8 mouse cellular contexts compared by ENCODE assay signal in genomic region chr17:28693086-28693485, GRCm38 (mm10). TPM values are rescaled to one million over a fixed set of nuclear protein-coding genes. Genes with fewer than 3 reads are reported as not detected.
DNase-seq lines count a peak whose midpoint lies in the region; ATAC-seq lines count a peak whose summit lies in the region.

No protein-coding gene starts in this region.

- DNase-seq in heart, adult 9 months (ENCODE audit: low spot score in 2 of 2): no peak
- DNase-seq in adipocyte (ENCODE audit: low spot score): peak; percentile 77
- no peak for DNase-seq in hindbrain, embryonic 14.5 days (ENCODE audit: low spot score)
- DNase-seq in yolk sac, embryonic 10.5 days (ENCODE audit: low spot score): no peak
- no peak for DNase-seq in thymus, adult 18-20 months

- no peaks in the 10 kb centered on the region for H3K36me3 ChIP-seq in heart, embryonic 16.5 days (ENCODE audit: control insufficient read depth, insufficient read depth)
- H3K36me3 ChIP-seq in hindbrain, embryonic 14.5 days (replicated peaks; ENCODE audit: control insufficient read depth, insufficient read depth): no peaks in the 10 kb centered on the region
- no peaks in the 10 kb centered on the region for H3K36me3 ChIP-seq in midbrain, embryonic 12.5 days

- peak overlapping the region; percentile 99 for H3K4me3 ChIP-seq in heart, embryonic 16.5 days (ENCODE audit: low read length)
- peak overlapping the region; percentile 99 for H3K4me3 ChIP-seq in hindbrain, embryonic 14.5 days (replicated peaks; ENCODE audit: low read length)
- H3K4me3 ChIP-seq in midbrain, embryonic 12.5 days: peak overlapping the region; percentile 96

- H3K9me3 ChIP-seq in heart, embryonic 16.5 days (replicated peaks; ENCODE audit: control insufficient read depth, low read length): no peaks in the 10 kb centered on the region
- no peaks in the 10 kb centered on the region for H3K9me3 ChIP-seq in hindbrain, embryonic 14.5 days (ENCODE audit: control insufficient read depth, low read length)
- H3K9me3 ChIP-seq in midbrain, embryonic 12.5 days: no peaks in the 10 kb centered on the region

- H3K4me1 ChIP-seq in heart, embryonic 16.5 days (ENCODE audit: control insufficient read depth, insufficient read depth, low read length): peaks cover 45% of the 10 kb centered on the region
- H3K4me1 ChIP-seq in hindbrain, embryonic 14.5 days (replicated peaks; ENCODE audit: control insufficient read depth, insufficient read depth, low read length): peaks cover 24% of the 10 kb centered on the region
- H3K4me1 ChIP-seq in midbrain, embryonic 12.5 days: peaks cover 54% of the 10 kb centered on the region

- no peak for ATAC-seq in heart, embryonic 16.5 days (replicated peaks; ENCODE audit: extremely low read depth, insufficient read depth, low FRiP score)
- ATAC-seq in hindbrain, embryonic 14.5 days (ENCODE audit: low FRiP score): no peak
- ATAC-seq in midbrain, embryonic 12.5 days (ENCODE audit: low FRiP score, low read depth): no peak
- no peak for ATAC-seq in granulocyte monocyte progenitor cell, adult 5-6 weeks (replicated peaks; ENCODE audit: poor library complexity, severe bottlenecking)

- peak overlapping the region; percentile 65 for H3K4me2 ChIP-seq in heart, embryonic 16.5 days (ENCODE audit: low read depth, low read length)
- peak overlapping the region; percentile 77 for H3K4me2 ChIP-seq in hindbrain, embryonic 14.5 days (replicated peaks)
- H3K4me2 ChIP-seq in midbrain, embryonic 12.5 days (replicated peaks): peak overlapping the region; percentile 74

- peak overlapping the region; percentile 47 for H3K27ac ChIP-seq in heart, embryonic 16.5 days (ENCODE audit: low read length)
- no peak overlapping the region for H3K27ac ChIP-seq in hindbrain, embryonic 14.5 days
- H3K27ac ChIP-seq in midbrain, embryonic 12.5 days (replicated peaks): no peak overlapping the region

- peaks cover 3% of the 10 kb centered on the region; the same call in 1 of the 2 replicates for H3K27me3 ChIP-seq in heart, embryonic 16.5 days (ENCODE audit: control insufficient read depth, insufficient read depth, low read length)
- peaks cover 9% of the 10 kb centered on the region for H3K27me3 ChIP-seq in hindbrain, embryonic 14.5 days (ENCODE audit: control insufficient read depth, insufficient read depth, low read length)
- H3K27me3 ChIP-seq in midbrain, embryonic 12.5 days: peaks cover 18% of the 10 kb centered on the region

- WGBS in heart, embryonic 16.5 days: 36% methylated on average over 3 of the region's 3 CpGs
- whole genome bisulfite sequencing in hindbrain, embryonic 14.5 days: 51% methylated on average over 3 of the region's 3 CpGs
- WGBS in midbrain, embryonic 12.5 days: 56% methylated on average over 3 of the region's 3 CpGs

- H3K9ac ChIP-seq in heart, embryonic 16.5 days (ENCODE audit: low read length): peak overlapping the region; percentile 98
- peak overlapping the region; percentile 97 for H3K9ac ChIP-seq in hindbrain, embryonic 14.5 days
- H3K9ac ChIP-seq in midbrain, embryonic 12.5 days (replicated peaks): peak overlapping the region; percentile 95

RNA-seq across cellular contexts. Expression of gene Mapk14, which starts 2.0 kb away (rescaled TPM):
- 29.3 and 31.2 TPM in 2 replicates for polyA plus RNA-seq in heart, embryonic 16.5 days (2015; fragmentation: Nextera tagmentation; extraction: Ambion mirVana)
- 34.1 and 36.5 TPM in 2 replicates for polyA plus RNA-seq in hindbrain, embryonic 14.5 days (2014; fragmentation: Nextera tagmentation; extraction: Ambion mirVana)
- 36.6 and 40.7 TPM in 2 replicates for polyA plus RNA-seq in midbrain, embryonic 12.5 days (2016; fragmentation: Nextera tagmentation; extraction: Ambion mirVana)
- 123 and 141 TPM in 2 replicates for total RNA-seq in granulocyte monocyte progenitor cell, adult 5-6 weeks (2014; fragmentation: Nextera tagmentation)
- total RNA-seq in granulocyte monocyte progenitor cell, adult 5-6 weeks (2017): 101 and 156 TPM in 2 replicates

RNA-seq across cellular contexts. Expression of gene Slc26a8, which starts 3.1 kb away (rescaled TPM):
- polyA plus RNA-seq in heart, embryonic 16.5 days (2015; fragmentation: Nextera tagmentation; extraction: Ambion mirVana): 0.19 and 0.47 TPM in 2 replicates
- polyA plus RNA-seq in hindbrain, embryonic 14.5 days (2014; fragmentation: Nextera tagmentation; extraction: Ambion mirVana): 1.8 and 2.3 TPM in 2 replicates
- polyA plus RNA-seq in midbrain, embryonic 12.5 days (2016; fragmentation: Nextera tagmentation; extraction: Ambion mirVana): 0.68 and 0.91 TPM in 2 replicates
- total RNA-seq in granulocyte monocyte progenitor cell, adult 5-6 weeks (2014; fragmentation: Nextera tagmentation): 3.8 TPM in 1 of 2 replicates, not detected in the other
- total RNA-seq in granulocyte monocyte progenitor cell, adult 5-6 weeks (2017): 0.93 and 2.5 TPM in 2 replicates

RNA-seq across cellular contexts. Expression of gene AC170998.1, which starts 32.8 kb away (rescaled TPM):
- polyA plus RNA-seq in heart, embryonic 16.5 days (2015; fragmentation: Nextera tagmentation; extraction: Ambion mirVana): 2.0 TPM in 2 replicates
- polyA plus RNA-seq in hindbrain, embryonic 14.5 days (2014; fragmentation: Nextera tagmentation; extraction: Ambion mirVana): 0.98 and 2.0 TPM in 2 replicates
- polyA plus RNA-seq in midbrain, embryonic 12.5 days (2016; fragmentation: Nextera tagmentation; extraction: Ambion mirVana): 3.4 and 3.5 TPM in 2 replicates
- total RNA-seq in granulocyte monocyte progenitor cell, adult 5-6 weeks (2014; fragmentation: Nextera tagmentation): 10.5 and 19.9 TPM in 2 replicates
- total RNA-seq in granulocyte monocyte progenitor cell, adult 5-6 weeks (2017): 1.3 and 3.2 TPM in 2 replicates
